Mouse (Mus musculus) G1E (cell line): ENCODE results near the gene Fggy. TPM values are rescaled to one million over a fixed set of nuclear protein-coding genes. Genes with fewer than 3 reads are reported as not detected.

ENCODE experiments used
- ATAC-seq: 2 replicates; pipeline ENCODE4 v1.8.0; 2016; ENCODE audit warnings: mild to moderate bottlenecking; ENCODE audit not compliant: insufficient number of reproducible peaks, poor library complexity, low FRiP score, severe bottlenecking; ENCODE audit errors: extremely low read depth
- DNase-seq: peaks from one replicate; pipeline ENCODE4 v3.0.0; 2012; ENCODE audit warnings: low spot score
- H3K27me3 ChIP-seq: 2 replicates; pipeline ENCODE4 v1.6.1; 2012; ENCODE audit warnings: mild to moderate bottlenecking, low read length, inconsistent platforms; ENCODE audit not compliant: insufficient read depth
- H3K36me3 ChIP-seq: replicated peaks from 2 replicates; pipeline ENCODE3; 2012; ENCODE audit warnings: mild to moderate bottlenecking, inconsistent platforms
- H3K4me1 ChIP-seq: 2 replicates; pipeline ENCODE4 v1.6.1; 2012; ENCODE audit warnings: low read depth, low read length, inconsistent platforms, mixed read lengths; ENCODE audit not compliant: insufficient read depth
- H3K4me3 ChIP-seq: 2 replicates; pipeline ENCODE4 v1.5.1; 2012; ENCODE audit warnings: low read depth, mild to moderate bottlenecking, inconsistent platforms, low read length, moderate library complexity, mixed read lengths
- H3K9me3 ChIP-seq: replicated peaks from 2 replicates; pipeline ENCODE4 v1.6.1; 2012; ENCODE audit warnings: inconsistent platforms
- CTCF ChIP-seq: IDR thresholded peaks from 2 replicates; pipeline ENCODE4 v1.5.1; 2012; ENCODE audit warnings: low read depth, low read length, inconsistent platforms, mixed read lengths
- GATA1 ChIP-seq: IDR thresholded peaks from 2 replicates; pipeline ENCODE4 v1.6.1; 2012; ENCODE audit warnings: borderline replicate concordance, low read length, inconsistent platforms, mixed read lengths
- GATA2 ChIP-seq: IDR thresholded peaks from 2 replicates; pipeline ENCODE4 v1.6.1; 2012; ENCODE audit warnings: low read depth, low read length, inconsistent platforms, borderline replicate concordance
- POLR2AphosphoS5 ChIP-seq: IDR thresholded peaks from 2 replicates; pipeline ENCODE4 v1.6.1; 2012; ENCODE audit warnings: low read depth, low read length, inconsistent platforms; ENCODE audit not compliant: insufficient replicate concordance
- TAL1 ChIP-seq: conservative IDR thresholded peaks from 2 replicates; pipeline ENCODE4 v1.6.1; 2012; ENCODE audit warnings: low read depth, low read length, inconsistent platforms, mixed read lengths
- polyA plus RNA-seq: library from polyadenylated mRNA; stranded (reverse); fragments of >175 nt; gene quantifications from 2 replicates; pipeline ENCODE4 v1.2.3, GENCODE M21; 2012
- total RNA-seq, 2 experiments: library from RNA; stranded (forward) in 1 of 2; stranded (reverse) in 1 of 2; fragments of 200-1000 nt in 1 of 2; fragments of >200 nt in 1 of 2; fragmentation: Nextera tagmentation in 1 of 2; gene quantifications; 2 replicates each; pipeline ENCODE4 v1.2.3; 2014 to 2017

The Fggy gene
- total and polyA plus RNA-seq, 3 experiments = not detected

- no peak for ATAC-seq
- H3K36me3 ChIP-seq = no peaks in the 10 kb centered on the region
- H3K9me3 ChIP-seq = no peaks in the 10 kb centered on the region
- no peaks in the 10 kb centered on the region for H3K27me3 ChIP-seq
- no peaks in the 10 kb centered on the region for H3K4me1 ChIP-seq
- no peak overlapping the region for H3K4me3 ChIP-seq
- TF ChIP-seq GATA1 = no peak
- TF ChIP-seq CTCF = no peak
- no peak for TF ChIP-seq POLR2AphosphoS5
- no peak for TF ChIP-seq GATA2
- no peak for TF ChIP-seq TAL1
- no peak for DNase-seq
These were observed 109.6 kb downstream of the Fggy start for GRCm38 (mm10) chr4:95666896-95667295.

- Histone ChIP-seq H3K27me3 (no peaks in the 10 kb centered on the region), H3K4me1 (no peaks in the 10 kb centered on the region), H3K36me3 (no peaks in the 10 kb centered on the region), H3K4me3 (no peak overlapping the region), H3K9me3 (no peaks in the 10 kb centered on the region)
- ATAC-seq = no peak
- TF ChIP-seq CTCF = no peak
- no peak for TF ChIP-seq POLR2AphosphoS5
- TF ChIP-seq GATA2 = no peak
- TF ChIP-seq TAL1 = no peak
- no peak for TF ChIP-seq GATA1
- DNase-seq = no peak
These were observed 110.3 kb downstream of the Fggy start for GRCm38 (mm10) chr4:95667595-95667994.

- Histone ChIP-seq H3K36me3 (no peaks in the 10 kb centered on the region), H3K4me3 (no peak overlapping the region), H3K4me1 (no peaks in the 10 kb centered on the region), H3K27me3 (no peaks in the 10 kb centered on the region), H3K9me3 (no peaks in the 10 kb centered on the region)
- TF ChIP-seq GATA2 = no peak
- no peak for TF ChIP-seq POLR2AphosphoS5
- no peak for TF ChIP-seq GATA1
- no peak for TF ChIP-seq TAL1
- TF ChIP-seq CTCF = no peak
- ATAC-seq = no peak
- DNase-seq = no peak
These were observed 111.2 kb downstream of the Fggy start for GRCm38 (mm10) chr4:95668543-95668942.

- H3K9me3 ChIP-seq = no peaks in the 10 kb centered on the region
- no peaks in the 10 kb centered on the region for H3K4me1 ChIP-seq
- no peak overlapping the region for H3K4me3 ChIP-seq
- no peak for ATAC-seq
- H3K27me3 ChIP-seq = no peaks in the 10 kb centered on the region
- H3K36me3 ChIP-seq = no peaks in the 10 kb centered on the region
- TF ChIP-seq CTCF (no peak), POLR2AphosphoS5 (no peak), TAL1 (no peak), GATA2 (no peak), GATA1 (no peak)
- no peak for DNase-seq
These were observed 112.0 kb downstream of the Fggy start for GRCm38 (mm10) chr4:95669336-95669735.

- no peaks in the 10 kb centered on the region for H3K27me3 ChIP-seq
- no peak for ATAC-seq
- no peak overlapping the region for H3K4me3 ChIP-seq
- no peak for TF ChIP-seq POLR2AphosphoS5
- TF ChIP-seq GATA1 = no peak
- no peak for TF ChIP-seq CTCF
- no peak for TF ChIP-seq TAL1
- no peak for TF ChIP-seq GATA2
- no peaks in the 10 kb centered on the region for H3K4me1 ChIP-seq
- no peak for DNase-seq
- H3K36me3 ChIP-seq = no peaks in the 10 kb centered on the region
- no peaks in the 10 kb centered on the region for H3K9me3 ChIP-seq
These were observed 113.3 kb downstream of the Fggy start for GRCm38 (mm10) chr4:95670559-95670958.

DNA sequence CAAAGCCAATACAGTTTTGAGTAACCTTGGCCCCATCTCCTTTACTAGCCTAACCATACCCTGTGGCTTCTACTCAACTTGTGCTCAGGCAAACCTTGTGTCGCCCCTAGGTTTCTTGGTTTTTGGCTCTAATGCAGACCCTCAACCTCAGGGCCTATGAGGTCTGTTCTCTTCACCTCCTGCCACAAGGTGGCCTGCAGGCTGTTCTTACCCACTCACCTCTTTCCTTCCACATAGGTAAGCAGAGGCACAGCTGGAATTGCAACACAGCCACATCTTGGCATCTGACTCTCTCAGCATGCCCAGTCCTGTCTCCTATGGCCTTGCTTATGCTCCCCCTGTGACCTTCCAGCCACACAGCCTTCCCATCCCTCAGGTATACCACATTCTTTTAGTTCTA, 114.7 kb downstream of the Fggy start:
- TF ChIP-seq CTCF (no peak), GATA2 (no peak), POLR2AphosphoS5 (no peak), TAL1 (no peak), GATA1 (no peak)
- no peak for DNase-seq
- Histone ChIP-seq H3K9me3 (no peaks in the 10 kb centered on the region), H3K4me1 (no peaks in the 10 kb centered on the region), H3K27me3 (no peaks in the 10 kb centered on the region), H3K36me3 (no peaks in the 10 kb centered on the region), H3K4me3 (no peak overlapping the region)
- ATAC-seq = no peak

DNA sequence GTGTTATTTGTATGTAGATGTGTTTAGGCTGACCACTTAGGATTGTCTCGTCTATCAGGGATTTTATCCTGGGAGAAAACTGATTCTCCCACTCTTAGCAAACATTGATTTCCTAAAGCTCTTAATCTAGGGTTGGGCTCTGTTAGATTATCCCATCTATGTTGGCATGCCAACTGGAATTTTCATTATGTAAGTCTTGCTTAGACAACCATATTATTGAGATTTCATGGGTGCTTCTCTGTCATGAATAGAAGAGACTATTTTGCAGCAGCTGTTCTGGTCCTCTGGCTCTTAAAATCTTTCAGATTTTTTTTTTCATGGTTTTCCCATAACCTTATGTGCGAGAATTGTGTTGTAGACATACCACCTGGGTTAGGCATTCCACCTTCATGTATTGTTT, 119.1 kb downstream of the Fggy start:
- Histone ChIP-seq H3K9me3 (no peaks in the 10 kb centered on the region), H3K4me1 (no peaks in the 10 kb centered on the region), H3K27me3 (no peaks in the 10 kb centered on the region), H3K4me3 (no peak overlapping the region), H3K36me3 (no peaks in the 10 kb centered on the region)
- no peak for DNase-seq
- TF ChIP-seq CTCF (no peak), GATA1 (no peak), GATA2 (no peak), TAL1 (no peak), POLR2AphosphoS5 (no peak)
- no peak for ATAC-seq
